Mouse (Mus musculus) MEL (cell line): ENCODE data around the gene Tm9sf1. TPM values are rescaled to one million over a fixed set of nuclear protein-coding genes. Genes with fewer than 3 reads are reported as not detected.
A peak's percentile ranks its signal among the peaks of the same experiment; 100 is the strongest.

Experiments used
- DNase-seq: peaks from one replicate; pipeline ENCODE4 v3.0.0; 2011; ENCODE audit warnings: low read depth, low spot score
- H3K27ac ChIP-seq: 2 replicates; pipeline ENCODE4 v1.5.1; 2012; ENCODE audit warnings: low read depth, mild to moderate bottlenecking, control low read depth, low read length, moderate library complexity; ENCODE audit not compliant: control insufficient read depth
- H3K27me3 ChIP-seq, 2 experiments: fragments of 150-350 bp in 1 of 2; sonication (generic) in 1 of 2; 2 replicates each; pipeline ENCODE4 v1.6.1; 2012; ENCODE audit warnings: low read length in 2 of 2, mild to moderate bottlenecking in 2 of 2, improper control_type of control experiment in 1 of 2, moderate library complexity in 1 of 2; ENCODE audit not compliant: insufficient read depth in 2 of 2, control insufficient read depth in 1 of 2
- H3K36me3 ChIP-seq, 2 experiments: 2 replicates each; pipeline ENCODE4 v1.6.1; 2012 to 2014; ENCODE audit warnings: low read length in 2 of 2, improper control_type of control experiment in 1 of 2, inconsistent platforms in 1 of 2, mild to moderate bottlenecking in 1 of 2; ENCODE audit not compliant: insufficient read depth in 2 of 2, control insufficient read depth in 1 of 2
- H3K4me1 ChIP-seq, 2 experiments: fragments of 150-350 bp in 1 of 2; sonication (generic) in 1 of 2; 2 replicates each; pipeline ENCODE4 v1.6.1; 2012; ENCODE audit warnings: low read length in 2 of 2, improper control_type of control experiment in 1 of 2, mild to moderate bottlenecking in 1 of 2; ENCODE audit not compliant: insufficient read depth in 2 of 2, control insufficient read depth in 1 of 2
- H3K4me3 ChIP-seq, 2 experiments: fragments of 150-350 bp in 1 of 2; sonication (generic) in 1 of 2; 2 replicates each; pipeline ENCODE4 v1.5.1; 2012; ENCODE audit warnings: low read depth in 2 of 2, low read length in 2 of 2, mild to moderate bottlenecking in 2 of 2, moderate library complexity in 2 of 2, control low read depth in 1 of 2, improper control_type of control experiment in 1 of 2; ENCODE audit not compliant: control insufficient read depth in 1 of 2, insufficient read depth in 1 of 2
- H3K79me2 ChIP-seq: 2 replicates; pipeline ENCODE4 v1.6.1; 2012; ENCODE audit warnings: mild to moderate bottlenecking, low read length, moderate library complexity; ENCODE audit not compliant: control insufficient read depth, poor library complexity, insufficient read depth
- H3K9ac ChIP-seq: 2 replicates; pipeline ENCODE4 v1.6.1; 2012; ENCODE audit warnings: low read depth, mild to moderate bottlenecking, control low read depth, low read length, moderate library complexity; ENCODE audit not compliant: control insufficient read depth, poor library complexity, severe bottlenecking
- H3K9me3 ChIP-seq: fragments of 150-350 bp; sonication (generic); replicated peaks from 2 replicates; pipeline ENCODE4 v1.6.1; 2012; ENCODE audit warnings: mild to moderate bottlenecking, low read length, improper control_type of control experiment, moderate library complexity; ENCODE audit not compliant: insufficient read depth
- CHD1 ChIP-seq: IDR thresholded peaks from 2 replicates; pipeline ENCODE4 v1.6.1; 2012; ENCODE audit warnings: low read depth, mild to moderate bottlenecking, inconsistent platforms, low read length, improper control_type of control experiment
- CHD2 ChIP-seq: IDR thresholded peaks from 2 replicates; pipeline ENCODE4 v1.6.1; 2011; ENCODE audit warnings: low read length, improper control_type of control experiment
- CTCF ChIP-seq, 3 experiments: IDR thresholded peaks in 2 of 3; conservative IDR thresholded peaks in 1 of 3; 2 replicates each; pipeline ENCODE4 v1.5.1; 2011 to 2012; ENCODE audit warnings: low read length in 3 of 3, low read depth in 2 of 3, mild to moderate bottlenecking in 2 of 3, improper control_type of control experiment in 1 of 3, inconsistent platforms in 1 of 3, mixed read lengths in 1 of 3, moderate library complexity in 1 of 3; ENCODE audit not compliant: control insufficient read depth in 1 of 3, insufficient read depth in 1 of 3, poor library complexity in 1 of 3, severe bottlenecking in 1 of 3
- E2F4 ChIP-seq: IDR thresholded peaks from 2 replicates; pipeline ENCODE4 v1.6.1; 2011; ENCODE audit warnings: low read depth, low read length, improper control_type of control experiment, borderline replicate concordance
- ELF1 ChIP-seq: IDR thresholded peaks from 2 replicates; pipeline ENCODE4 v1.6.1; 2014; ENCODE audit warnings: low read depth, mild to moderate bottlenecking, inconsistent platforms, low read length, improper control_type of control experiment, moderate library complexity
- EP300 ChIP-seq, 2 experiments: IDR thresholded peaks; 2 replicates each; pipeline ENCODE4 v1.6.1; 2011; ENCODE audit warnings: improper control_type of control experiment in 2 of 2, low read length in 2 of 2, low read depth in 1 of 2, mild to moderate bottlenecking in 1 of 2
- ETS1 ChIP-seq: IDR thresholded peaks from 2 replicates; pipeline ENCODE4 v1.6.1; 2012; ENCODE audit warnings: low read depth, mild to moderate bottlenecking, inconsistent platforms, low read length, improper control_type of control experiment, moderate library complexity
- GABPA ChIP-seq: IDR thresholded peaks from 2 replicates; pipeline ENCODE4 v1.6.1; 2012; ENCODE audit warnings: low read depth, mild to moderate bottlenecking, inconsistent platforms, low read length, improper control_type of control experiment, moderate library complexity
- GATA1 ChIP-seq: IDR thresholded peaks from 2 replicates; pipeline ENCODE4 v1.6.1; 2011; ENCODE audit warnings: low read depth, low read length, improper control_type of control experiment
- HCFC1 ChIP-seq: IDR thresholded peaks from 2 replicates; pipeline ENCODE4 v1.6.1; 2012; ENCODE audit warnings: low read depth, mild to moderate bottlenecking, inconsistent platforms, low read length, improper control_type of control experiment, moderate library complexity
- JUND ChIP-seq: IDR thresholded peaks from 2 replicates; pipeline ENCODE4 v1.6.1; 2011; ENCODE audit warnings: low read depth, mild to moderate bottlenecking, improper control_type of control experiment, low read length
- KAT2A ChIP-seq: conservative IDR thresholded peaks from 2 replicates; pipeline ENCODE4 v1.6.1; 2012; ENCODE audit warnings: low read depth, low read length, improper control_type of control experiment, inconsistent platforms
- MAFK ChIP-seq: IDR thresholded peaks from 2 replicates; pipeline ENCODE4 v1.6.1; 2011; ENCODE audit warnings: low read depth, mild to moderate bottlenecking, low read length, improper control_type of control experiment, borderline replicate concordance
- MAZ ChIP-seq: IDR thresholded peaks from 2 replicates; pipeline ENCODE4 v1.6.1; 2012; ENCODE audit warnings: low read depth, mild to moderate bottlenecking, inconsistent platforms, low read length, improper control_type of control experiment
- MEF2A ChIP-seq: IDR thresholded peaks from 2 replicates; pipeline ENCODE4 v1.6.1; 2014; ENCODE audit warnings: low read depth, mild to moderate bottlenecking, inconsistent platforms, low read length, improper control_type of control experiment; ENCODE audit not compliant: poor library complexity, insufficient replicate concordance, severe bottlenecking; ENCODE audit errors: extremely low read depth
- MXI1 ChIP-seq: IDR thresholded peaks from 2 replicates; pipeline ENCODE4 v1.6.1; 2011; ENCODE audit warnings: mild to moderate bottlenecking, low read depth, low read length, improper control_type of control experiment
- MYB ChIP-seq: IDR thresholded peaks from 2 replicates; pipeline ENCODE4 v1.6.1; 2011; ENCODE audit warnings: mild to moderate bottlenecking, low read depth, low read length, improper control_type of control experiment
- MYC ChIP-seq: IDR thresholded peaks from 2 replicates; pipeline ENCODE4 v1.6.1; 2011; ENCODE audit warnings: low read depth, mild to moderate bottlenecking, low read length, improper control_type of control experiment, moderate library complexity
- NELFE ChIP-seq: IDR thresholded peaks from 2 replicates; pipeline ENCODE4 v1.6.1; 2011; ENCODE audit warnings: low read depth, low read length, improper control_type of control experiment
- NRF1 ChIP-seq: IDR thresholded peaks from 2 replicates; pipeline ENCODE4 v1.6.1; 2014; ENCODE audit warnings: low read depth, mild to moderate bottlenecking, inconsistent platforms, low read length, improper control_type of control experiment, moderate library complexity; ENCODE audit not compliant: poor library complexity, insufficient read depth, severe bottlenecking
- POLR2A ChIP-seq, 2 experiments: IDR thresholded peaks; 2 replicates each; pipeline ENCODE4 v1.6.1; 2011 to 2012; ENCODE audit warnings: low read length in 2 of 2, mild to moderate bottlenecking in 2 of 2, control low read depth in 1 of 2, improper control_type of control experiment in 1 of 2, low read depth in 1 of 2, moderate library complexity in 1 of 2; ENCODE audit not compliant: control insufficient read depth in 1 of 2, insufficient read depth in 1 of 2, poor library complexity in 1 of 2
- POLR2AphosphoS2 ChIP-seq: IDR thresholded peaks from 2 replicates; pipeline ENCODE4 v1.6.1; 2011; ENCODE audit warnings: low read length, improper control_type of control experiment
- POLR2AphosphoS5 ChIP-seq: IDR thresholded peaks from 2 replicates; pipeline ENCODE4 v1.6.1; 2012; ENCODE audit warnings: low read depth, borderline replicate concordance, mild to moderate bottlenecking, inconsistent platforms, low read length, moderate library complexity, mixed read lengths
- RAD21 ChIP-seq: IDR thresholded peaks from 2 replicates; pipeline ENCODE4 v1.6.1; 2011; ENCODE audit warnings: mild to moderate bottlenecking, low read depth, low read length, improper control_type of control experiment
- RCOR1 ChIP-seq: IDR thresholded peaks from 2 replicates; pipeline ENCODE4 v1.6.1; 2012; ENCODE audit warnings: low read depth, mild to moderate bottlenecking, inconsistent platforms, low read length, improper control_type of control experiment
- SIN3A ChIP-seq: IDR thresholded peaks from 2 replicates; pipeline ENCODE4 v1.6.1; 2012; ENCODE audit warnings: low read length, improper control_type of control experiment, inconsistent platforms
- TBP ChIP-seq: IDR thresholded peaks from 2 replicates; pipeline ENCODE4 v1.8.0; 2011; ENCODE audit warnings: low read depth, low read length, improper control_type of control experiment
- TCF12 ChIP-seq: IDR thresholded peaks from 2 replicates; pipeline ENCODE4 v1.6.1; 2014; ENCODE audit warnings: low read depth, mild to moderate bottlenecking, inconsistent platforms, low read length, improper control_type of control experiment, moderate library complexity
- UBTF ChIP-seq: IDR thresholded peaks from 2 replicates; pipeline ENCODE4 v1.6.1; 2012; ENCODE audit warnings: low read depth, mild to moderate bottlenecking, inconsistent platforms, low read length, improper control_type of control experiment, moderate library complexity, borderline replicate concordance; ENCODE audit not compliant: insufficient read depth
- USF2 ChIP-seq, 2 experiments: IDR thresholded peaks; 2 replicates each; pipeline ENCODE4 v1.6.1; 2011 to 2012; ENCODE audit warnings: improper control_type of control experiment in 2 of 2, low read length in 2 of 2, borderline replicate concordance in 1 of 2, inconsistent platforms in 1 of 2, low read depth in 1 of 2, mild to moderate bottlenecking in 1 of 2; ENCODE audit not compliant: insufficient read depth in 1 of 2
- ZC3H11A ChIP-seq: IDR thresholded peaks from 2 replicates; pipeline ENCODE4 v1.6.1; 2012; ENCODE audit warnings: low read depth, mild to moderate bottlenecking, inconsistent platforms, low read length, improper control_type of control experiment
- ZKSCAN1 ChIP-seq: IDR thresholded peaks from 2 replicates; pipeline ENCODE4 v1.6.1; 2012; ENCODE audit warnings: low read depth, mild to moderate bottlenecking, inconsistent platforms, low read length, improper control_type of control experiment, moderate library complexity
- ZMIZ1 ChIP-seq: IDR thresholded peaks from 2 replicates; pipeline ENCODE4 v1.6.1; 2012; ENCODE audit warnings: low read depth, mild to moderate bottlenecking, inconsistent platforms, low read length, improper control_type of control experiment, moderate library complexity
- ZNF384 ChIP-seq: IDR thresholded peaks from 2 replicates; pipeline ENCODE4 v1.6.1; 2012; ENCODE audit warnings: low read depth, mild to moderate bottlenecking, inconsistent platforms, low read length, improper control_type of control experiment
- polyA plus RNA-seq, 2 experiments: library from polyadenylated mRNA; stranded (reverse) in 1 of 2; unstranded in 1 of 2; fragments of >175 nt in 1 of 2; fragments of >200 nt in 1 of 2; gene quantifications; 2 replicates each; pipeline versions ENCODE4 v1.2.1 to v1.2.4; 2012; ENCODE audit warnings: low replicate concordance in 2 of 2, low read depth in 1 of 2; ENCODE audit not compliant: insufficient read length in 2 of 2, insufficient read depth in 1 of 2, missing spikeins in 1 of 2
- total RNA-seq: library from RNA; depleted of rRNA; stranded (reverse); fragments of 300-350 nt; gene quantifications from 2 replicates; pipeline ENCODE4 v1.2.3, GENCODE M21; 2012

Tm9sf1 gene
- total and polyA plus RNA-seq, 3 experiments = 60.5 to 80.1 TPM; not detected in 1

DNA sequence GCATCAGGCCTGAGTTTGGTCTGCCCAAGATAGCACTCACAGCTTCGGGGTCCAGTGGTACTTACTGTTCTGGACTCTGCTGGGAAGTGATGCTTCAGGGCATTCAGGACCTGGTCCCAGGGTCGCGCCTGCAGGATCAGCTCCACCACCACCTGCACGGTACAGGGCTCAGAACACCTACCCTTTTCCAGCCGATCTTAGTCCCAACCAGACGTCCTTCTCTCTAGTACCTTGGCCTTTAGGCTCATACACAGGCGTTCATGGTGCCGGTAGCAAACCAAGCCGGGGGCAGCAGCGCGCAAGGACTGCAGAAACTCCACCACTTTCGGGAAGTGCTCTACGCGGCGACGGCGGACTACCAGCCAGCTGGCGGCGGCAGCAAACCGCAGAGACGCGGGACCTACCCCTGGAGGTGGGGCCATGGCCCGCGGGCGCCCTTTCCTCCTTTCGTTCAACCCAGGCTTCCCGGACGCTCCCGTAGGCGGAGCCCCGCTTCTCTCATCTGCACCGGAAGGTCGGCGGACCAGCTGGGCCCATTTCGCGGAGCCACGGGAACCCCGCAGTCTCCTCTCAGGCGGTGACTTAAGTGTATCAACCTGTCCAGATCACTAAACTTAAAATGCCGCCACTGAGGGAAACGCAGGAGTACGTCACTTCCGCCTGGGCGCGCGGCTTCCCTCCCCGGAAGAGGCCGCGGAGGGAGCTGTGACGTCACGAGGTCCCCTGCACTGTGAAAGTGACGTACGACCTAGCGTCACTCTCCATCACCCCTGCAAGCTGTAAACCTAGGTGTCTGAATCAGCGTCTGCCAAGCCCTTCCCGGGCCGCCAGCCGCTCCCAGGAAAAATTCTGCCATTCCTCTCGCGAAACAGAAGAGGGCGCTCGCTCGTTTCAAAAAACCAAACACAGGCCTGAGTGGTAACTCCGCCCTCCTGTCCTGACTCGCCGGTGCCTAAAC lies 37.8 kb upstream of the Tm9sf1 start, which contains the start of gene Tinf2:
Gene Tinf2 (minus strand): TSS at position 661 of the 958 bp plus-strand sequence.
- Histone ChIP-seq H3K4me3 (peak within 1 kb of the TSS; percentile 76 to 83), H3K27ac (peak within 1 kb of the TSS; percentile 93), H3K27me3 (no peaks in the 10 kb centered on the region), H3K36me3 (peaks cover 6 to 11% of the 10 kb centered on the region in 2 experiments), H3K9ac (peak within 1 kb of the TSS; percentile 88), H3K9me3 (no peaks in the 10 kb centered on the region), H3K4me1 (peaks cover 0 to 6% of the 10 kb centered on the region in 2 experiments; a peak in 3 of 4 replicates), H3K79me2 (peaks cover 13% of the 10 kb centered on the region)
- peak; percentile 99 for DNase-seq
- TF ChIP-seq ELF1 (peak; percentile 92), CHD1 (no peak), UBTF (no peak), ZKSCAN1 (no peak), GATA1 (no peak), MAFK (0 out of 2 replicates have a peak, but pooled peaks have one; percentile 9), HCFC1 (peak; percentile 84), SIN3A (peak; percentile 92), POLR2AphosphoS2 (peak; percentile 81), POLR2AphosphoS5 (no peak), TBP (0 out of 2 replicates have a peak, but pooled peaks have one; percentile 51), KAT2A (no peak; the same call in 1 of the 2 replicates), MYC (0 out of 2 replicates have a peak, but pooled peaks have one; percentile 10), NRF1 (no peak), ZC3H11A (peak; percentile 93), MEF2A (no peak), POLR2A (IDR thresholded peaks at IDR 0.05; ENCODE audit: control insufficient read depth in 1 of 2, insufficient read depth in 1 of 2, low read depth in 1 of 2, low read length in 2 of 2, poor library complexity in 1 of 2) (peak; percentile 80 to 90; a peak in 3 of 4 replicates), MXI1 (peak; percentile 66), MAZ (peak; percentile 81), CHD2 (no peak), E2F4 (peak; percentile 87), GABPA (peak; percentile 98; the same call in 1 of the 2 replicates), RAD21 (peak; percentile 87), RCOR1 (peak; percentile 82), CTCF (IDR thresholded peaks at IDR 0.05 in 2 of 3, conservative IDR thresholded peaks at IDR 0.05 in 1 of 3; ENCODE audit: control insufficient read depth in 1 of 3, insufficient read depth in 1 of 3, low read depth in 2 of 3, low read length in 3 of 3, poor library complexity in 1 of 3, severe bottlenecking in 1 of 3) (peak; percentile 53 to 96 (median 86); a peak in 5 of 6 replicates), ETS1 (peak; percentile 99), USF2 (IDR thresholded peaks at IDR 0.05; ENCODE audit: borderline replicate concordance in 1 of 2, insufficient read depth in 1 of 2, low read depth in 1 of 2, low read length in 2 of 2) (no peak), EP300 (IDR thresholded peaks at IDR 0.05; ENCODE audit: low read depth in 1 of 2, low read length in 2 of 2) (peak in 1 of 2 experiments; percentile 37; a peak in 2 of 4 replicates), MYB (no peak), NELFE (peak; percentile 91), TCF12 (peak; percentile 37; the same call in 1 of the 2 replicates), ZMIZ1 (peak; percentile 78), ZNF384 (no peak), JUND (no peak)
